Mouse (Mus musculus) splenic B cell, adult 2 months (primary cell): Measurements from ENCODE around the gene Dpp7.

Source experiments
- DNase-seq: peaks from one replicate; pipeline ENCODE4 v3.0.0-alpha.2; 2011; ENCODE audit warnings: low read depth, low spot score
- H3K27me3 ChIP-seq: 2 replicates; pipeline ENCODE4 v1.6.1; 2012; ENCODE audit warnings: mild to moderate bottlenecking, low read length, moderate library complexity, mixed read lengths; ENCODE audit not compliant: control insufficient read depth, poor library complexity, insufficient read depth, severe bottlenecking
- H3K36me3 ChIP-seq: 2 replicates; pipeline ENCODE4 v1.6.1; 2012; ENCODE audit warnings: mild to moderate bottlenecking, low read length, moderate library complexity, mixed read lengths; ENCODE audit not compliant: control insufficient read depth, poor library complexity, insufficient read depth, severe bottlenecking

The Dpp7 gene

GRCm38 (mm10) chr2:25356208-25357079, at the start of gene Dpp7:
Dpp7 (minus strand) TSS chr2:25356359.
- H3K27me3 ChIP-seq, result no peaks in the 10 kb centered on the region
- peak; percentile 86 for DNase-seq
- no peaks in the 10 kb centered on the region; the same call in none of the 2 replicates for H3K36me3 ChIP-seq

- Histone ChIP-seq H3K36me3 (no peaks in the 10 kb centered on the region), H3K27me3 (no peaks in the 10 kb centered on the region)
- DNase-seq, result no peak
Observed at GRCm38 (mm10) chr2:25403994-25404393, 47.8 kb upstream of the Dpp7 start.

- peak; percentile 13 for DNase-seq
- H3K27me3 ChIP-seq, result no peaks in the 10 kb centered on the region
- no peaks in the 10 kb centered on the region for H3K36me3 ChIP-seq
Observed at GRCm38 (mm10) chr2:25402972-25403601, 46.9 kb upstream of the Dpp7 start.

GRCm38 (mm10) chr2:25402377-25402971, 46.3 kb upstream of the Dpp7 start:
- no peaks in the 10 kb centered on the region for H3K36me3 ChIP-seq
- DNase-seq, result peak; percentile 89
- no peaks in the 10 kb centered on the region for H3K27me3 ChIP-seq

- Histone ChIP-seq H3K36me3 (no peaks in the 10 kb centered on the region), H3K27me3 (no peaks in the 10 kb centered on the region)
- peak; percentile 34 for DNase-seq
Observed at GRCm38 (mm10) chr2:25400764-25401163, 44.6 kb upstream of the Dpp7 start.

GRCm38 (mm10) chr2:25400291-25400690, 44.1 kb upstream of the Dpp7 start:
- H3K27me3 ChIP-seq, result no peaks in the 10 kb centered on the region
- no peaks in the 10 kb centered on the region for H3K36me3 ChIP-seq
- DNase-seq, result no peak

GRCm38 (mm10) chr2:25399051-25399450, 42.9 kb upstream of the Dpp7 start, which contains the start of gene Npdc1:
Npdc1 (plus strand) TSS chr2:25399351.
- no peak for DNase-seq
- H3K27me3 ChIP-seq, result no peaks in the 10 kb centered on the region
- no peaks in the 10 kb centered on the region for H3K36me3 ChIP-seq

GRCm38 (mm10) chr2:25398065-25398464, 41.9 kb upstream of the Dpp7 start:
- no peaks in the 10 kb centered on the region for H3K27me3 ChIP-seq
- no peak for DNase-seq
- H3K36me3 ChIP-seq, result no peaks in the 10 kb centered on the region

GRCm38 (mm10) chr2:25397010-25397409, 40.9 kb upstream of the Dpp7 start:
- no peak for DNase-seq
- no peaks in the 10 kb centered on the region for H3K27me3 ChIP-seq
- no peaks in the 10 kb centered on the region for H3K36me3 ChIP-seq

GRCm38 (mm10) chr2:25396597-25396983, 40.4 kb upstream of the Dpp7 start:
- DNase-seq, result no peak
- H3K36me3 ChIP-seq, result no peaks in the 10 kb centered on the region
- no peaks in the 10 kb centered on the region for H3K27me3 ChIP-seq

- peak; percentile 36 for DNase-seq
- no peaks in the 10 kb centered on the region for H3K27me3 ChIP-seq
- no peaks in the 10 kb centered on the region for H3K36me3 ChIP-seq
Observed at GRCm38 (mm10) chr2:25395721-25396596, 39.8 kb upstream of the Dpp7 start, which contains the start of gene Entpd2. Entpd2 (plus strand) TSS chr2:25395874.

GRCm38 (mm10) chr2:25394281-25395221, 38.4 kb upstream of the Dpp7 start:
- no peak for DNase-seq
- Histone ChIP-seq H3K36me3 (no peaks in the 10 kb centered on the region), H3K27me3 (no peaks in the 10 kb centered on the region)

GRCm38 (mm10) chr2:25391266-25391665, 35.1 kb upstream of the Dpp7 start:
- H3K36me3 ChIP-seq, result no peaks in the 10 kb centered on the region
- no peak for DNase-seq

More at GRCm38 (mm10) chr2:25391266-25391665, 35.1 kb upstream of the Dpp7 start:
- no peaks in the 10 kb centered on the region for H3K27me3 ChIP-seq
